Mouse (Mus musculus) CH12.LX (cell line): ENCODE data around the gene Mest. TPM values are rescaled to one million over a fixed set of nuclear protein-coding genes. Genes with fewer than 3 reads are reported as not detected.

Source experiments
- DNase-seq: peaks from one replicate; pipeline ENCODE4 v3.0.0-alpha.2; 2013; ENCODE audit errors: extremely low read depth
- H3K27ac ChIP-seq: 2 replicates; pipeline ENCODE4 v1.5.1; 2012; ENCODE audit warnings: low read depth, mild to moderate bottlenecking, control low read depth, moderate library complexity; ENCODE audit not compliant: insufficient read depth
- H3K27me3 ChIP-seq: replicated peaks from 2 replicates; pipeline ENCODE3; 2012; ENCODE audit warnings: inconsistent platforms
- H3K36me3 ChIP-seq, 2 experiments: replicated peaks in 1 of 2; 2 replicates each; pipeline versions ENCODE3 to v1.6.1; 2012; ENCODE audit warnings: inconsistent platforms in 1 of 2, low read length in 1 of 2, mild to moderate bottlenecking in 1 of 2, mixed read lengths in 1 of 2, moderate library complexity in 1 of 2; ENCODE audit not compliant: control insufficient read depth in 1 of 2, insufficient read depth in 1 of 2
- H3K4me1 ChIP-seq, 2 experiments: 2 replicates each; pipeline ENCODE4 v1.6.1; 2012; ENCODE audit warnings: inconsistent platforms in 1 of 2, moderate library complexity in 1 of 2; ENCODE audit not compliant: insufficient read depth in 2 of 2, control insufficient read depth in 1 of 2
- H3K4me2 ChIP-seq: 2 replicates; pipeline ENCODE4 v1.6.1; 2012; ENCODE audit warnings: low read depth, mild to moderate bottlenecking, control low read depth; ENCODE audit not compliant: poor library complexity, insufficient read depth, severe bottlenecking
- H3K4me3 ChIP-seq, 3 experiments: fragments of 150-350 bp in 1 of 3; sonication (generic) in 1 of 3; replicated peaks in 1 of 3; 2 replicates each; pipeline versions ENCODE3 to v1.5.1; 2011 to 2012; ENCODE audit warnings: low read depth in 2 of 3, low read length in 2 of 3, mild to moderate bottlenecking in 2 of 3, moderate library complexity in 2 of 3, control low read depth in 1 of 3, improper control_type of control experiment in 1 of 3, inconsistent platforms in 1 of 3, mixed read lengths in 1 of 3; ENCODE audit not compliant: poor library complexity in 1 of 3
- H3K79me2 ChIP-seq: replicated peaks from 2 replicates; pipeline ENCODE4 v1.6.1; 2012; ENCODE audit warnings: mild to moderate bottlenecking, moderate library complexity; ENCODE audit not compliant: control insufficient read depth, poor library complexity, insufficient read depth, severe bottlenecking; ENCODE audit errors: extremely low read depth
- H3K9ac ChIP-seq: 2 replicates; pipeline ENCODE4 v1.6.1; 2012; ENCODE audit warnings: low read depth, mild to moderate bottlenecking, control low read depth, moderate library complexity; ENCODE audit not compliant: insufficient read depth
- H3K9me3 ChIP-seq: replicated peaks from 2 replicates; pipeline ENCODE3; 2012; ENCODE audit warnings: low read length, inconsistent platforms, mixed read lengths
- CHD1 ChIP-seq: IDR thresholded peaks from 2 replicates; pipeline ENCODE4 v1.6.1; 2012; ENCODE audit warnings: low read depth, low read length, improper control_type of control experiment, inconsistent platforms
- CHD2 ChIP-seq: IDR thresholded peaks from 2 replicates; pipeline ENCODE4 v1.6.1; 2011; ENCODE audit warnings: low read length, improper control_type of control experiment
- CTCF ChIP-seq, 2 experiments: IDR thresholded peaks in 1 of 2; conservative IDR thresholded peaks in 1 of 2; 2 replicates each; pipeline ENCODE4 v1.5.1; 2011 to 2012; ENCODE audit warnings: low read depth in 2 of 2, low read length in 2 of 2, improper control_type of control experiment in 1 of 2, inconsistent platforms in 1 of 2, mild to moderate bottlenecking in 1 of 2, moderate library complexity in 1 of 2
- E2F4 ChIP-seq: IDR thresholded peaks from 2 replicates; pipeline ENCODE4 v1.6.1; 2011; ENCODE audit warnings: low read depth, low read length, improper control_type of control experiment; ENCODE audit not compliant: insufficient replicate concordance
- GABPA ChIP-seq: IDR thresholded peaks from 2 replicates; pipeline ENCODE4 v1.6.1; 2012; ENCODE audit warnings: low read depth, low read length, improper control_type of control experiment, inconsistent platforms; ENCODE audit not compliant: insufficient replicate concordance
- JUND ChIP-seq: conservative IDR thresholded peaks from 2 replicates; pipeline ENCODE4 v1.6.1; 2011; ENCODE audit warnings: low read depth, low read length, improper control_type of control experiment
- KAT2A ChIP-seq: IDR thresholded peaks from 2 replicates; pipeline ENCODE4 v1.6.1; 2012; ENCODE audit warnings: low read length, improper control_type of control experiment, inconsistent platforms; ENCODE audit not compliant: insufficient replicate concordance
- MEF2A ChIP-seq: IDR thresholded peaks from 2 replicates; pipeline ENCODE4 v1.6.1; 2014; ENCODE audit warnings: low read depth, mild to moderate bottlenecking, inconsistent platforms, low read length, improper control_type of control experiment, borderline replicate concordance
- MXI1 ChIP-seq: IDR thresholded peaks from 2 replicates; pipeline ENCODE4 v1.6.1; 2011; ENCODE audit warnings: mild to moderate bottlenecking, low read depth, low read length, improper control_type of control experiment
- MYC ChIP-seq: IDR thresholded peaks from 2 replicates; pipeline ENCODE4 v1.6.1; 2011; ENCODE audit warnings: low read depth, mild to moderate bottlenecking, improper control_type of control experiment, low read length
- POLR2A ChIP-seq: IDR thresholded peaks from 2 replicates; pipeline ENCODE4 v1.6.1; 2011; ENCODE audit warnings: low read depth, mild to moderate bottlenecking, improper control_type of control experiment, low read length
- POLR2AphosphoS2 ChIP-seq: IDR thresholded peaks from 2 replicates; pipeline ENCODE4 v1.6.1; 2011; ENCODE audit warnings: low read depth, low read length, improper control_type of control experiment
- RAD21 ChIP-seq: IDR thresholded peaks from 2 replicates; pipeline ENCODE4 v1.6.1; 2011; ENCODE audit warnings: low read depth, mild to moderate bottlenecking, low read length, improper control_type of control experiment, moderate library complexity
- SIN3A ChIP-seq: IDR thresholded peaks from 2 replicates; pipeline ENCODE4 v1.6.1; 2012; ENCODE audit warnings: low read length, improper control_type of control experiment, inconsistent platforms
- TBP ChIP-seq: conservative IDR thresholded peaks from 2 replicates; pipeline ENCODE4 v1.6.1; 2011; ENCODE audit warnings: low read depth, low read length, improper control_type of control experiment
- TCF12 ChIP-seq: IDR thresholded peaks from 2 replicates; pipeline ENCODE4 v1.6.1; 2014; ENCODE audit warnings: low read depth, mild to moderate bottlenecking, inconsistent platforms, low read length, improper control_type of control experiment
- UBTF ChIP-seq: IDR thresholded peaks from 2 replicates; pipeline ENCODE4 v1.6.1; 2012; ENCODE audit warnings: low read depth, mild to moderate bottlenecking, inconsistent platforms, low read length, improper control_type of control experiment, moderate library complexity
- ZKSCAN1 ChIP-seq: IDR thresholded peaks from 2 replicates; pipeline ENCODE4 v1.6.1; 2012; ENCODE audit warnings: low read depth, inconsistent platforms, low read length, improper control_type of control experiment, borderline replicate concordance
- dilution Hi-C: fragments of 300-500 bp; cut with MboI; formaldehyde crosslinking; loops from 2 replicates; pipeline ENCODE4 v1.14.3; 2020; ENCODE audit warnings: low sequenced_read_pairs; ENCODE audit not compliant: extremely low pct_unique_long_range_greater_than_20kb, extremely low pct_ligation_motif_present
- in situ Hi-C: fragments of 300-500 bp; cut with MboI; formaldehyde crosslinking; loops from 3 replicates; pipeline ENCODE4 v1.14.3; 2019; ENCODE audit warnings: low sequenced_read_pairs, low pct_ligation_motif_present, low pct_unique_long_range_greater_than_20kb, mixed read lengths
- polyA plus RNA-seq: library from polyadenylated mRNA; unstranded; fragments of >175 nt; gene quantifications from 2 replicates; pipeline ENCODE4 v1.2.1, GENCODE M21; 2012; ENCODE audit warnings: low read depth; ENCODE audit not compliant: insufficient read length
- total RNA-seq, 2 experiments: library from RNA; depleted of rRNA; stranded (reverse); fragments of 300-350 nt in 1 of 2; fragments of >200 nt in 1 of 2; gene quantifications; 2 replicates each; pipeline ENCODE4 v1.2.3; 2012 to 2014

Mest gene
- total and polyA plus RNA-seq, 3 experiments = 0.13 TPM; not detected in 2

DNA sequence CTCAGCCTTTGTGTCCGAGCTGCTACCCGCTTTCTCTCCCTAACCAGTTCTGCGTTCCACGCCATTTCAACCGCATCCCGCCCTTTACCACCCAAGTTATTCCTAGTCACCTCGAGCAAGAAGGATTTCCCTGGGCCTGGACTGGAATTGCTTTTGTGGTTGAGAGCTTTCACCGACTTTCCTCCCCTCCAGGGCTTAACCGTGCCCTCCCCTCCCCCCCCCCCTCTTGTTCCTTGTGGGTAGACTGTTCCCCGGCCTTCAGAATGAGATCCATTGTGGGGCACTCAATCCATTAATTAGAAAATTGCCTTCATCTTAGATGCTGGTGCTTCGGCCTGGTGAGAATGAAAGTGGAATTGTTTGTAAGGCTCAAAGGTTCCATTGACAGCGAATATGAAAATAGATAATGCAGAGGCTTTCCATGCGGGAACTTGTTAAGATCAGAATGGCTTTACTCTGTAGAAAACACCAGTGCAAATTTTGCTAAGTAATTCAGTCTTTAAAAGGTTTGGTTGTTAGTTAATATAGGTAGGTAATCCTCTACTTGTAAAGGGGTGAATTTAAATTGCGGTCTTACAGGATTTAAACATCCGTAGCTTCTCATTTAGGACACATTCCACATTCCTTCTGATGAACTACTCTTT is 12.5 kb downstream of the Mest start:
- H3K9me3 ChIP-seq = peaks cover 25% of the 10 kb centered on the region
- H3K9ac ChIP-seq = no peak overlapping the region
- H3K36me3 ChIP-seq = no peaks in the 10 kb centered on the region
- TF ChIP-seq CHD1 (no peak), RAD21 (no peak), TBP (no peak)
- dilution Hi-C loops (no loop called here), in situ Hi-C loops (no loop called here)
- no peaks in the 10 kb centered on the region for H3K27me3 ChIP-seq
- H3K4me1 ChIP-seq = no peaks in the 10 kb centered on the region
- DNase-seq = no peak
- H3K4me2 ChIP-seq = no peak overlapping the region
- no peak overlapping the region for H3K4me3 ChIP-seq
- no peak overlapping the region for H3K27ac ChIP-seq
- no peaks in the 10 kb centered on the region for H3K79me2 ChIP-seq

DNA sequence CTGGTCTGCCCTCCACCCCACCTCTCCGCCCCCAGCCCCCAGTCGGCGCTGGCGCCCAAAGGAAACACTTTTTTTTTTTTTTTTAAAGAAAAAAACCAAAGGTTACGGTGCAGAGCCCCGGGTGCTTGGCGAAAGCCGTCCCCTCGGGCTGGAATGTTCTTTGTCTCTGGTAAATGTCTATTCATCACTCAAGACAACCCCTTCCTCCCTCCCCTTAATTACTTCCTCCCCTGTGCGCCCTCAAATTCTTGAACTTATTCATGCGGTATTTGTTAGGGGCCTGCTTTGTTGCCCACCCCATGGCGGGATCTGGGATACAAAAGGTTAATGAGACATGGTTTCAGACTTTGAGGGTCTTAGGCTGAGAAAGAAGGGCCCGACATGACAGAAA is 13.0 kb downstream of the Mest start:
- in situ Hi-C loops (no loop called here), dilution Hi-C loops (no loop called here)
- H3K9ac ChIP-seq = no peak overlapping the region
- TF ChIP-seq KAT2A (no peak), POLR2A (no peak), POLR2AphosphoS2 (no peak), JUND (no peak), TBP (no peak), MEF2A (no peak), GABPA (no peak), MYC (no peak), E2F4 (no peak), CHD2 (no peak), CTCF (conservative IDR thresholded peaks at IDR 0.05 in 1 of 2, IDR thresholded peaks at IDR 0.05 in 1 of 2; ENCODE audit: low read depth in 2 of 2, low read length in 2 of 2) (no peak)
- no peaks in the 10 kb centered on the region for H3K4me1 ChIP-seq
- no peaks in the 10 kb centered on the region for H3K36me3 ChIP-seq
- no peaks in the 10 kb centered on the region for H3K27me3 ChIP-seq
- H3K9me3 ChIP-seq = peaks cover 25% of the 10 kb centered on the region
- H3K79me2 ChIP-seq = no peaks in the 10 kb centered on the region
- no peak overlapping the region for H3K27ac ChIP-seq
- no peak for DNase-seq
- H3K4me3 ChIP-seq = no peak overlapping the region
- no peak overlapping the region for H3K4me2 ChIP-seq

DNA sequence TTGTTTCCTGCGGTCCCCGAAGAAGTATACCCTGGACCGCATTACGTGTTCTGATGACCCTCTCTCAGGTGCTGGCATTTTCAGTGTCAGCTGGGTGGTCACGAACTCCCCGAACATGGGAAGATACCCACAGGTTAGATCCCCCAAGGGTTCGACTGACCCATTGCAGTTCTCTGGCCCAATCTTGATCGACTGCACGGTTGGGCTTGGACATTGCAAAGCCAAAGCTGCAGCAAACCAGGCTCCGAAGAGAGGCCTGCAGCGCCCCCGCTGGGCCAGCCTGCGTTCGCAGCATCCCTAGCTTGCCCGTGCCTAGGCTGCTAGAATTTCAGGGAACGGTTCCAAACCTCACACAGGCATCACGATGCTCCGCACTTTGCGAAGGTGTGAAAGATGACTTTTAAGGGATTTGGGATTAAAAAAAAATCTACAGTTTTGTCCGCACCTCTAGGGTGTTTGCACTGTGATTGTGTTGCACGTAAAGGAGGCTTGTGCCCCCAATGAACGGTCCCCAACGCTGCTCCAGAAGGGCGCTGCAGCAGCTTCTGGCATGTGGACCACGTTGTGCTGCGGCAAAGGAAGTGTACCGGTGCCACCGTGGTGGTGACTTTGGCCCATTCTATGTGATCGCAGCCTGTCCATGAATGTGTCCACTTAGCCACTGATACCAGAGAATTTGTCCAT is 13.7 kb downstream of the Mest start:
- Histone ChIP-seq H3K4me3 (no peak overlapping the region), H3K4me2 (no peak overlapping the region), H3K9me3 (peaks cover 25% of the 10 kb centered on the region), H3K27me3 (no peaks in the 10 kb centered on the region), H3K9ac (no peak overlapping the region), H3K4me1 (no peaks in the 10 kb centered on the region), H3K36me3 (no peaks in the 10 kb centered on the region), H3K79me2 (no peaks in the 10 kb centered on the region), H3K27ac (no peak overlapping the region)
- TF ChIP-seq SIN3A (no peak), CTCF (conservative IDR thresholded peaks at IDR 0.05 in 1 of 2, IDR thresholded peaks at IDR 0.05 in 1 of 2; ENCODE audit: low read depth in 2 of 2, low read length in 2 of 2) (no peak), MXI1 (no peak), UBTF (no peak), ZKSCAN1 (no peak), CHD2 (no peak), TCF12 (no peak), KAT2A (no peak)
- no peak for DNase-seq
- dilution Hi-C loops = no loop called here
- in situ Hi-C loops = no loop called here
